Mouse (Mus musculus) Patski (cell line): ENCODE data around the gene Ano3. TPM values are rescaled to one million over a fixed set of nuclear protein-coding genes. Genes with fewer than 3 reads are reported as not detected.
A peak's percentile ranks its signal among the peaks of the same experiment; 100 is the strongest.

Experiments
- ATAC-seq: fragments of 100-300 bp; one replicate; pipeline ENCODE4 v1.8.0; 2021
- CTCF ChIA-PET: fragments of 350-600 bp; sonication (Branson Sonifier 250); formaldehyde crosslinking; loops from one replicate; lab custom pipeline; 2022; ENCODE audit warnings: inconsistent platforms; lab: Charles Lee
- POLR2A ChIA-PET: fragments of 350-600 bp; sonication (Branson Sonifier 250); formaldehyde crosslinking; loops from one replicate; lab custom pipeline; 2022; ENCODE audit warnings: antibody characterized with exemption, inconsistent platforms; lab: Charles Lee
- DNase-seq: peaks from one replicate; pipeline ENCODE4 v3.0.0-alpha.2; 2011; ENCODE audit warnings: low read depth, low spot score
- H3K27me3 ChIP-seq: fragments of 371-371 bp; one replicate; pipeline ENCODE4 v1.5.1; 2021
- CTCF ChIP-seq: fragments of 100-300 bp; IDR thresholded peaks from one replicate; pipeline ENCODE4 v1.5.1; 2021
- in situ Hi-C: fragments of 300-500 bp; cut with MboI; formaldehyde crosslinking; loops from 3 replicates; pipeline ENCODE4 v1.11.1; 2018; ENCODE audit warnings: low pct_unique_long_range_greater_than_20kb, mixed read lengths
- polyA plus RNA-seq: library from polyadenylated mRNA; unstranded; gene quantifications from one replicate; pipeline ENCODE4 v1.2.3, GENCODE M21; 2021

Gene Ano3
- polyA plus RNA-seq, 1 experiment from 2014 or later: not detected

DNA sequence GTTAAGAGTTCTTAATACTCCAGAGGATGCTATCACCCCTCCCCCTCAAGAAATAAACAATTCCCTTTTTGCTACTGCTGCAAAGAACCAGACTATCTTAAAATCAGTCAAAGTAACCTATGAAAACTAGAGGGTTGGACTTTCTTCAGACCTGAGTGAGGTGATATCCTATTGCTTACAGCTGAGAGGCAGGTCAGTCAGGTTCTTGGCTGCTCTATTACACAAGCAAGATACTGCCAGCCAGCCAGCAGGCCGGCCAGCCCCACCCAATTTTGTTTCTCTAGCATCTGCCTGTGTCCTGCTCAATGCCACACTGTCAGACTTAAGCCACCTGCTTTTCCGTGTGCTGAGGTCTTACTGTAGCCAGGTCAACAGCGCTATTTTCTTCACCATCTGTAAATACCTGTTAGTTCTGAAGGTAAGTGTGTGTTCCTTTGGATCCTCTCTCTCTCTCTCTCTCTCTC, 229.4 kb downstream of the Ano3 start, which contains the start of gene Muc15:
Gene Muc15 (plus strand): TSS at position 51 of the 464 bp plus-strand sequence.
- H3K27me3 ChIP-seq: no peaks in the 10 kb centered on the region
- CTCF ChIA-PET: no interaction called here
- in situ Hi-C loops: no loop called here
- ATAC-seq (no peak), DNase-seq (no peak)
- POLR2A ChIA-PET: no interaction called here
- TF ChIP-seq CTCF: no peak

DNA sequence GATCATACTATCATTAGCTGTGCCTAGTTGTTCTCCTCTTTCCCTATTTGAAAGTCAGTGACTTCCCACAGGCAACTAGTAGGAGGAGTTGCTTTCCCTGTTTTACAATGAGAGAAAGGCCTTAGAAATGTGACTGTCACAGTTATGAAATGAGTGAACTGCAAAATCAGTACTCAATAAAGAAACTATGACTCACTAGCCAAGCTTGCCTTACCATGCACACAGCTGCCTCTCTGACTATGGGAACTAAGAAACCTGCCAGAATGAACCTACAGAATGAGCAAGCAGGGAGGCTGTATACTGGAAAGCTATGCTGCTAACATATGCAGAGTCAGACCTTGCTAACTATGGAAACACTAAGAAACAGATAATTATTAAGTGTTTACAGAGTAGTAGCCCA, 231.7 kb downstream of the Ano3 start:
- ChIA-PET CTCF (no interaction called here), POLR2A (no interaction called here)
- H3K27me3 ChIP-seq: no peaks in the 10 kb centered on the region
- peak; percentile 26 for ATAC-seq
- DNase-seq: no peak
- no peak for TF ChIP-seq CTCF
- in situ Hi-C loops: no loop called here

DNA sequence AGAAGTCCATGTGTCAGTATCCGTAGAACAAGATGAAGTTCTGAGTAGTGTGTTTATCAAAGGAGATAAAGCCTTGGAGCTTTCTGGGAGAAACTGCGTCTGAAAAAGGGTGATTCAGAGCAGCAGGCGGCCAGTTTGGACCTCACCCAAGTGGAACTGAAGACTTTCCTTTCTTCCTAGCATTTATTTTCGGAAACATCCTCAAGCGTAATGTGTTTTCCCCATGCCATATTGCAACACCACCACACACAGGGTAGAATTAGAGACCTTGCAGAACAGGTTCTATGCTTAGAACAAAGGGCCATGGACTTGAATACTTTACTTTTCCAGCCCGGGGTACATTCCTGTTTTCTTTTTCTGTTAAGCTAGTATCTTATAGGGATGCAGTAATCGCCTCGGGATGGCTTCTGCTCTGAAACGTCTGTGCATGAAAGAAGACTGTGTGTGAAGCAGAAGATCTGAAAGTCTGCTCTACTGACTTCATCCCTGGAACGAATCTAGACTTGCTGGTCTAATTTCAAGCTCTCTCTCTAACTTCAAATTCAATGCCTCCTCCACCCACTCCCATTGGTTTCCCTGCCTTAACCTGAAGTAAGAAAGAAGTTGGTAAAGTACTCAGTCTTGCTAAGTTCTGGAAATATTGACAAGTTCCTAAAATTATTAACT, 240.5 kb downstream of the Ano3 start:
- no peak for TF ChIP-seq CTCF
- peak; percentile 24 for DNase-seq
- CTCF ChIA-PET: interaction anchor here (1.4 kb wide), 1 partner anchor 8 kb away, joined by 4 read pairs; no protein-coding TSS in a partner anchor
- H3K27me3 ChIP-seq: peaks cover 3% of the 10 kb centered on the region
- POLR2A ChIA-PET: no interaction called here
- ATAC-seq: peak; percentile 60
- in situ Hi-C loops: no loop called here

DNA sequence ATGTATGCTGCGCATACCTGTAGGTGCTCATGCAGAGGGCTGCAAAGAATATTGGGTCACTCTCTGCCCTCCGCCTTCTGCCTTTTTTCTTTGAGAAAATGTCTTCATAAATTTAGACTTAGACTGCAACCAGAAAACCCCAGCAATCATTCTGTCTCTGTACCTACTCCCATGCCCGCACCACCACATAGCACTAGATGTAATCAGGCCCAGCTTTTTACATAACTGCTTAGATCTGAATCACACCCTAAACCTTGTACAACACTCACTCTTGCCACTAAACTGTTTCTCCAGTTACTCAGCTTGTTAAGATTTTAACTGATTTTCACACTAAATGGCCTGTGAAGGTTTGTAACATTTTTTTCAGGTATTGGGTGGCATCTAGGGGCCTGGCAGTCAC, 241.3 kb downstream of the Ano3 start:
- ChIA-PET POLR2A (no interaction called here), CTCF (interaction anchor here (1.4 kb wide), 1 partner anchor 8 kb away, joined by 4 read pairs; no protein-coding TSS in a partner anchor)
- DNase-seq: no peak
- peaks cover 3% of the 10 kb centered on the region for H3K27me3 ChIP-seq
- no peak for TF ChIP-seq CTCF
- in situ Hi-C loops: no loop called here
- ATAC-seq: no peak

DNA sequence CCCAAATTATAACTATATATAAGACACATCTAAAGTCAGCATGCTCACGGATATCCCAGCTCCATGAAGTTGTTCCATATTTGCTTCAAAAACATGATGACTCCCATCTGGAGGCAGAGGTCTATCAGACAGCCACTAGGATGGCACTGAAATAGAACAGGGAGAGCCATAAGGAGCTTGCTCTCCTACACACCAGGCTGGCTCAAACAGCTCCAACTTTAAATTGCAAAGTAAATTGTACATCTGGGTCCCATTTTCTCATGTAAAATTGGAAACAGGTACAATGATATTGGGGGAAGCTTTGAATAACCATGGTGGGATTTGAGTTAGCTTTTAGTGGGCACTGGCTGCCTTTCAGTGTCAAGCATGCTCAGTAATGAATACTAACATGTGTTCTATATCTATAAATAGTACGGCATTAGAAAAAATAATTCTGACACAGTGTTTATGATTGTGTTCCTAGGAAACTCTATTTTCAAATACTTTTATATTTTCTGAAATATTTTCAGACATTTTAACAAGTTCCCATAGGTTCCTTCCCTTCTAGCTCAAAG, 279.6 kb downstream of the Ano3 start:
- TF ChIP-seq CTCF: no peak
- CTCF ChIA-PET: no interaction called here
- in situ Hi-C loops: loop anchor here (10.0 kb wide), 1 partner anchor 314 kb away; no protein-coding TSS in a partner anchor
- DNase-seq: no peak
- ATAC-seq: no peak
- peaks cover 26% of the 10 kb centered on the region for H3K27me3 ChIP-seq
- POLR2A ChIA-PET: no interaction called here

DNA sequence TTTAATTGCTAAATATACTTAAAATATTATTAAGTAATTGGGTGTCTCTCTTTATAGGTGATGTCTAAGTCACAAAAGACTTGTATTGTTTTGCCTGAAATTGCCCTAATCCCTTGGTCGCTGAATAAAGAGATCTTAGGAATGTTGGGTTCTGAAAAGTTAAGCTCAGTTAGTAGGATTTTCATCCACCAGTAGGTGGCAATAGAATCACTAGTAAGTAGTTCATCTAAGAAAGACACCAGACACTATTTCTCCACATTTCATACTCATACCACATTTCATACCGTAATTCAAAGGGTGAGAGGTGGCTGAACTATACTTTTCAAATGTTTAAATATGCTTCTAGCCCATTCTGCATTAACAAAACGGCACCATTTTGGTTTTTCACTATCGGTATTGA, 287.4 kb downstream of the Ano3 start:
- H3K27me3 ChIP-seq: peaks cover 17% of the 10 kb centered on the region
- DNase-seq (peak; percentile 1), ATAC-seq (no peak)
- CTCF ChIA-PET: interaction anchor here (1.0 to 1.9 kb wide), 2 partner anchors 9 to 39 kb away, joined by 3 read pairs; no protein-coding TSS in a partner anchor
- TF ChIP-seq CTCF: peak; percentile 34
- POLR2A ChIA-PET: no interaction called here
- in situ Hi-C loops: no loop called here

DNA sequence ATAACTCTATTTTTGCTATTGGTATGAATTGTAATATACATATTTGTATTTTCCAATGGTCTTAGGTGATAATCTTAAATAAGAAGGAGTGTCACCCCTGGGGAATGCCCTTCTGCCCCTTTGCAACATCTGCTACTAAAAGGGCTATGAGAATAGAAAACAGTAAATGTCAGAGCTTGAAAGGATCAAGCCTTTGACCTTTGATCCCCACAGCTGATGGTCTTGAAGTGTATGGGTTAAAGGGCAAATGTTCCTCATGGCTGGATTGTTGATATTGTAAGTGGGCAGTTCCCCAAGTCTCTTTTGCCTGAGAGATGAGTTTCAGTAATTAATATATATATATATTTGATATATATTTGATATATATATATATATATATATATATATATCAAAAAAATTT, 305.9 kb downstream of the Ano3 start:
- TF ChIP-seq CTCF: no peak
- in situ Hi-C loops: no loop called here
- DNase-seq (no peak), ATAC-seq (no peak)
- CTCF ChIA-PET: no interaction called here
- POLR2A ChIA-PET: no interaction called here
- peaks cover 13% of the 10 kb centered on the region for H3K27me3 ChIP-seq

DNA sequence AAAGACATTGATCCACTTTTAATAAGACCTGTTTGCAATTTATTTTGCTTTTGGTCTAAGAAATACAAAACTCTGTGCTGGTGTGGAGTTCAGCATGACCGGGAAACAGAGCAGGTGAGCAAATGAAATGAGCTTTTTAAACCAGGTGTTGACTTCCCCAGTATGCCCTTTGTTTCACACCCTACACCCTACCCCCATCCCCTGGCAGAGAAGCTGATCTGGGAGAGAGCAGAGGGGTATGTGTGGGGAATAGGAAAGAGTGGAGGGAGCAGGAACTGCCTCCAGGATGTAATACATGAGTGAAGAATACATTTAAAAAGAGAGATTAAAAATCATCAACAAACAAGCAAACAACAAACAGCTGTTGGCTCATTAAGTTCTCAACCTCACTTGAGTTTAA, 306.4 kb downstream of the Ano3 start:
- in situ Hi-C loops: no loop called here
- ChIA-PET POLR2A (no interaction called here), CTCF (no interaction called here)
- DNase-seq (no peak), ATAC-seq (no peak)
- H3K27me3 ChIP-seq: peaks cover 13% of the 10 kb centered on the region
- TF ChIP-seq CTCF: no peak

Other genes starting within 250 kb of the Ano3 start
- gene Muc15, start 229.6 kb downstream of the Ano3 start, polyA plus RNA-seq: not detected
- gene Gm13941, start 155.1 kb upstream of the Ano3 start, polyA plus RNA-seq: not detected
- gene Gm15130, start 202.0 kb upstream of the Ano3 start, polyA plus RNA-seq: not detected